Mouse (Mus musculus) thymus, postnatal 0 days (tissue): ENCODE results near the gene Anapc4. TPM values are rescaled to one million over a fixed set of nuclear protein-coding genes. Genes with fewer than 3 reads are reported as not detected.

Experiments used
- DNase-seq: peaks from one replicate; pipeline ENCODE4 v3.0.0-alpha.2; 2015; ENCODE audit warnings: low spot score
- polyA plus RNA-seq: library from polyadenylated mRNA; unstranded; fragments of >200 nt; fragmentation: Nextera tagmentation; extraction: Ambion mirVana; gene quantifications from 2 replicates; pipeline ENCODE4 v1.2.1, GENCODE M21; 2015

The Anapc4 gene
- polyA plus RNA-seq, 1 experiment from 2014 or later = 62.5 TPM

GRCm38 (mm10) chr5:52866361-52867155 is 32.7 kb downstream of the Anapc4 start:
- DNase-seq = no peak

DNA sequence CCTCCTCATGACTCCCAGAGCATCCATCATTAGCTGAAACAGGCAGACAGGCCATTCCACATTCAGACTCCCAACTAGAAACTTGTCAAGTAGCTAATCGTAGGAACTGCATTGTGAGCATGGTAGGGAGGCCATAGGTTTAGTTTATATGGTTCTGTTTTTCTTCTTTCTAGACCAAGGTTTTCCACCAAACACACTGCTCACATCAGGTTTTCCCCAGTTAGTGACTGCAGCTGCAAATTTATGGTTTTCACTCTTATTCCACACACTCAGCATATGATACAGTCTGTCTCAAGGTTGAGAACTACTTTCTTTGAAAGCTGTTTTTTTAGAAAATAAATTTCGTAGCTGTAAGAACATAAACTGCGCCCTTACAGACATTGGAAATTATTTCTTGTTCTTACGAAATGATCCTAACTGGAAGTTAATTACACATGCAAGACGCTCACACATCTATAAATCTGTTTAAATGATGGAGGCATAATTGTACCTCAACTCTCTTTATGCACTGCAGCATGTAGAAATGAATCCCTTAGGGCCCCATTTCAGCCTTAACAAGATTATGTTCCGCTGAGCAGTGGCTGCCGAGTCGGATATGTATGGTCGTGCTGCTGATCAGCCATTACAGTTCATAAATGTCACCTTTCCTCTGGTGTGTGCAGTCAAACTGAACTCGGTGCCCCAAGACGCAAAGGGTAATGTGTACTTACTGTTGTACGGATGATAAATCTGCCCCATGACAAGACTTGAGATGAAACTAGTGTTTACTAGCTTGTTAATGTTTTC is 35.3 kb downstream of the Anapc4 start:
- no peak for DNase-seq

- no peak for DNase-seq
Measured at GRCm38 (mm10) chr5:52871461-52871860, 37.6 kb downstream of the Anapc4 start.

DNA sequence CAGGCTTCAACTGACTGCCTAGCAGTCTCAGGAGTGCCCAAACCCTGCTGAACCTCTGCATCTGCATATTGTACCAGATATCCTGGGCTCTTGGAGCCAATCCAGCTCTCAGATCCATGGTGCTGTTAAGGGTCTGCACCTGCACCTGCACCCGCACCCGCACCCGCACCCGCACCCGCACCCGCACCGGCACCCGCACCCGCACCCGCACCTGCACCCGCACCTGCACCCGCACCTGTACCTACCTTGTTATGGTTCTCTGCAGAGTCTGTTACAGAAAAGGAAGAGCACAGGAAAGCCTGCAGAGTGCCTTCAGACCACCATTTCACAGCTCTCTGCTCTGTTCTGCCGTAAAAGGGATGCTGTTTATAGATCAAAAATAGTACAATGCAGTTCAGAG is 38.2 kb downstream of the Anapc4 start:
- DNase-seq = peak; percentile 15

DNA sequence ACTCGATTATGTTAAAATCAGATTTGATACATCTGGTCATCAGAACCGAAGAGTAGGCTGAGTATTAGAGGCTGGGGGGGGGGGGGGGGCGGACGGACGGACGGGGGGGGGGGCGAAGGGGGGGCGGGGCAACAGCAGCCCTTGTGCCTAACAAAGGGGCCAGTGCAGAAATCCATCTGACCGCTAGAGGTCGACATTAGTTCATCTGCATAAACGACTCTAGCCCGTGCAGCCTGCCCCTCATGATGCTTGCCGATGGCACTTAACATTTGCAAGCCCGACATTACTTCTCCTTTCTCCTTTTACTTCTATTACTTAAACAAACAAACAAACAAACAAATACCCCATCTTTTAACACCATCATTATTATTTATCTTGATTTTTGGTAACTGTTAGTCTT is 45.0 kb downstream of the Anapc4 start:
- DNase-seq = peak; percentile 75

DNA sequence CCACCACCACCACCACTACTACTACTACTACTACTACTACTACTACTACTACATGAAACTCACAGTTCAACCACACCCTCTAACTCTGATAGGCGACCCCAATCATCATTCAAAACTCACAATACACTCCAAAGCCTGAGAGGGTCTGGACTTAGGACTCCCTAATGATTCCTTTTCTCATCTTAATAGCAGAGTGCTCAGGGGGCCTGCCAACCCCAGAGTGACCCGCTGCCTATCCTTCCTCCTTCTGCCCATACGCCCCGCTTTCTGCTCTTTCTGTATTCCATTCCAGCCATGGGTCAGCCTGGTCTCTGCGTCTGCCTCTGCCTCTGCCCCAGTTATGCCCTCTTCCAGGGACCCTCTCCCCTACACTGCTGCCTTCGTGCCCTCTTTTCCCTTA is 46.1 kb downstream of the Anapc4 start:
- no peak for DNase-seq

- no peak for DNase-seq
Measured at GRCm38 (mm10) chr5:52882446-52882845, 48.6 kb downstream of the Anapc4 start.

- DNase-seq = peak; percentile 59
Measured at GRCm38 (mm10) chr5:52887085-52887484, 53.3 kb downstream of the Anapc4 start.

DNA sequence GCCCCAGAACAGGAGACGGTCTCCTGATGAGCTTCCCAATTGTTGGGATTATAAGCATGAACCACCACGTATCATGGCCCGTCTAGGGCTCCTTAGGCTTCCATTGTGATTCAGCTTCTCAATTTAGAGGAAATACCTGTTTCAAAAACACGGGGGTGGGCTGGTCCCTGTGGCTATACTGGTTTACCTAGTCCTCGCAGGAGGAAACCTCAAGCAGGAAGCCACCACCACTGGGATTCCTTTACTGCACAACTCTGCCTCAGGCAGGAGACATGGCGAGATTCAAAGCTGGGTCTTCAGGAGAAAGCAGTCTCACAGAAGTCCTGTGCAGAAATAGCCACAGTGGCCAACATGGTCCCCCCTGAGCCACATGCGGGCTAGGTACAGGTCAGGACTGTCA is 56.1 kb downstream of the Anapc4 start:
- no peak for DNase-seq

- no peak for DNase-seq
Measured at GRCm38 (mm10) chr5:52891949-52892835, 58.4 kb downstream of the Anapc4 start.

- DNase-seq = no peak
Measured at GRCm38 (mm10) chr5:52893938-52894337, 60.1 kb downstream of the Anapc4 start.

GRCm38 (mm10) chr5:52904246-52904645 is 70.4 kb downstream of the Anapc4 start:
- no peak for DNase-seq

GRCm38 (mm10) chr5:52904671-52905070 is 70.9 kb downstream of the Anapc4 start:
- no peak for DNase-seq

DNA sequence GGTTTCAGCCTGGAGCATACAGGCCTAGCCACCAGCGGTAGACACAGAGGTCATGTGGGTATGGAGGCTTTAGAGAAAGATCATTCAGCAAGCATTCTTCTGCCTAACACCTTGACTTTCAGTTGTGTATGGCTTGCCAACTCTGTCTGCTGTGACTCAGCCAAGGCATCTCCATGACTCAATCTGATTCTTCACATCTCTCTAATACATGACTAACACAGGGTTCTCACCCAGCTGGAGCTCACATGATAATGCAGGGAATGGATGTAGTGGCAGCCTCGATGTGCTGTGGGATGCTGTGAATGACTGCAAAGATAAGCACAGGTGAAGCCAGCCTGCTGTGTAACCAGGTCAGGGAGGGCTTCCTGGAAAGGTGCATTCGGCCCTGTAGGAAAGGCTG is 74.4 kb downstream of the Anapc4 start:
- no peak for DNase-seq

GRCm38 (mm10) chr5:52910159-52910591 is 76.4 kb downstream of the Anapc4 start:
- DNase-seq = peak; percentile 54

- no peak for DNase-seq
Measured at GRCm38 (mm10) chr5:52911286-52911870, 77.6 kb downstream of the Anapc4 start.

DNA sequence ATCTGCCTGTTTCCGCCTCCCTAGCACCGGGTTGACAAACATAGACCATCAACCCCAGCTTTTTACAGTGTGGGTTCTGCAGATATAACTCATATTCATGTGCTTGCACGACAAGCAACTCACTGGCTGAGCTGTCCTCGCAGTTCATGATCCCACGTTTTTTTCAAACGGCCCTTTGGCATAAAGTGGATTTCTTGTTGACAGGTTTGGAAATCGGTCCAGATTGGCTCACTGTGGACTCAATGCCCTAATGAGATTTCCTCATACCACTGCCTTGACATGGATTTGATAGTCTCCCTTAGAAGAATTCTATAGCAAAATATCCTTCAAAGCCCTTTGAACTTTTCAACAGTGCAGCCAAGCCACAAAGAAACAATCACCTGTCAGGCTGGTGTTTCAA is 79.9 kb downstream of the Anapc4 start:
- DNase-seq = no peak

- DNase-seq = no peak
Measured at GRCm38 (mm10) chr5:52916186-52916585, 82.4 kb downstream of the Anapc4 start.
